Mouse (Mus musculus) forelimb bud, embryonic 11.5 days (tissue): ENCODE results near the gene Mtus2.

Source experiments
- DNase-seq: peaks from one replicate; pipeline ENCODE4 v3.0.0-alpha.2; 2012; ENCODE audit warnings: low read depth, low spot score

Mtus2 gene

GRCm38 (mm10) chr5:148041661-148042060 is 84.5 kb downstream of the Mtus2 start:
- no peak for DNase-seq

- DNase-seq = no peak
Measured at GRCm38 (mm10) chr5:148048200-148048599, 91.1 kb downstream of the Mtus2 start.

- no peak for DNase-seq
Measured at GRCm38 (mm10) chr5:148049304-148049703, 92.2 kb downstream of the Mtus2 start.

GRCm38 (mm10) chr5:148052846-148053608 is 95.9 kb downstream of the Mtus2 start:
- DNase-seq = no peak

GRCm38 (mm10) chr5:148053609-148053990 is 96.5 kb downstream of the Mtus2 start:
- DNase-seq = no peak

- no peak for DNase-seq
Measured at GRCm38 (mm10) chr5:148056831-148057230, 99.7 kb downstream of the Mtus2 start.

- DNase-seq = no peak
Measured at GRCm38 (mm10) chr5:148057433-148057832, 100.3 kb downstream of the Mtus2 start.

- no peak for DNase-seq
Measured at GRCm38 (mm10) chr5:148059339-148059738, 102.2 kb downstream of the Mtus2 start.

- DNase-seq = no peak
Measured at GRCm38 (mm10) chr5:148061869-148062268, 104.7 kb downstream of the Mtus2 start.

GRCm38 (mm10) chr5:148063745-148064144 is 106.6 kb downstream of the Mtus2 start:
- no peak for DNase-seq

- no peak for DNase-seq
Measured at GRCm38 (mm10) chr5:148065251-148065650, 108.1 kb downstream of the Mtus2 start.

- peak; percentile 69 for DNase-seq
Measured at GRCm38 (mm10) chr5:148069909-148070308, 112.8 kb downstream of the Mtus2 start.

- DNase-seq = peak; percentile 72
Measured at GRCm38 (mm10) chr5:148071800-148072199, 114.7 kb downstream of the Mtus2 start.

- DNase-seq = no peak
Measured at GRCm38 (mm10) chr5:148073461-148073860, 116.3 kb downstream of the Mtus2 start.

- no peak for DNase-seq
Measured at GRCm38 (mm10) chr5:148079732-148080131, 122.6 kb downstream of the Mtus2 start.

- no peak for DNase-seq
Measured at GRCm38 (mm10) chr5:148083541-148083940, 126.4 kb downstream of the Mtus2 start.

- no peak for DNase-seq
Measured at GRCm38 (mm10) chr5:148084766-148085165, 127.6 kb downstream of the Mtus2 start.

GRCm38 (mm10) chr5:148087796-148088195 is 130.7 kb downstream of the Mtus2 start:
- DNase-seq = no peak

- no peak for DNase-seq
Measured at GRCm38 (mm10) chr5:148090191-148090821, 133.2 kb downstream of the Mtus2 start.

- no peak for DNase-seq
Measured at GRCm38 (mm10) chr5:148094640-148095039, 137.5 kb downstream of the Mtus2 start.

GRCm38 (mm10) chr5:148099356-148099755 is 142.2 kb downstream of the Mtus2 start:
- DNase-seq = no peak

GRCm38 (mm10) chr5:148107324-148107723 is 150.2 kb downstream of the Mtus2 start:
- no peak for DNase-seq

GRCm38 (mm10) chr5:148107890-148108289 is 150.8 kb downstream of the Mtus2 start:
- DNase-seq = no peak
